Mouse (Mus musculus) natural killer cell, adult 2 months (primary cell): Measurements from ENCODE around the gene Phldb3.

Experiments used
- DNase-seq, 2 experiments: peaks; one replicate each; pipeline ENCODE4 v3.0.0; 2022; ENCODE audit warnings: low spot score in 2 of 2

Phldb3 gene

GRCm38 (mm10) chr7:24630116-24630880 is 19.7 kb downstream of the Phldb3 start:
- no peak for DNase-seq

- no peak for DNase-seq
These were observed 25.7 kb downstream of the Phldb3 start, which contains the start of gene Lypd3 for GRCm38 (mm10) chr7:24636264-24636663. Gene Lypd3, plus strand, starts transcription at chr7:24636550.

- no peak for DNase-seq
These were observed 26.5 kb downstream of the Phldb3 start for GRCm38 (mm10) chr7:24637046-24637445.

GRCm38 (mm10) chr7:24638026-24638856 is 27.7 kb downstream of the Phldb3 start:
- no peak for DNase-seq

- DNase-seq = no peak
These were observed 29.9 kb downstream of the Phldb3 start for GRCm38 (mm10) chr7:24640450-24640849.

- DNase-seq = peak; percentile 46 to 73
These were observed 31.9 kb downstream of the Phldb3 start for GRCm38 (mm10) chr7:24642491-24642890.

- no peak for DNase-seq
These were observed 33.9 kb downstream of the Phldb3 start for GRCm38 (mm10) chr7:24644492-24644891.

GRCm38 (mm10) chr7:24644996-24645395 is 34.4 kb downstream of the Phldb3 start:
- DNase-seq = peak; percentile 16 to 22

GRCm38 (mm10) chr7:24646486-24646885 is 35.9 kb downstream of the Phldb3 start:
- peak in 1 of 2 experiments; percentile 55 for DNase-seq

GRCm38 (mm10) chr7:24653681-24654080 is 43.1 kb downstream of the Phldb3 start:
- peak; percentile 41 to 72 for DNase-seq

- DNase-seq = no peak
These were observed 49.3 kb downstream of the Phldb3 start for GRCm38 (mm10) chr7:24659737-24660357.

GRCm38 (mm10) chr7:24661118-24661904 is 50.7 kb downstream of the Phldb3 start:
- DNase-seq = peak in 1 of 2 experiments; percentile 19

GRCm38 (mm10) chr7:24662575-24662974 is 52.0 kb downstream of the Phldb3 start:
- peak; percentile 50 to 74 for DNase-seq

GRCm38 (mm10) chr7:24664301-24664700 is 53.7 kb downstream of the Phldb3 start:
- DNase-seq = no peak

GRCm38 (mm10) chr7:24664959-24665358 is 54.4 kb downstream of the Phldb3 start:
- DNase-seq = no peak

GRCm38 (mm10) chr7:24671944-24672439 is 61.4 kb downstream of the Phldb3 start:
- no peak for DNase-seq

- no peak for DNase-seq
These were observed 66.0 kb downstream of the Phldb3 start, which contains the start of gene Tex101 for GRCm38 (mm10) chr7:24676575-24676974. Gene Tex101, minus strand, starts transcription at chr7:24676675.
